Mouse (Mus musculus): ENCODE data around the gene Pak4.

DNA sequence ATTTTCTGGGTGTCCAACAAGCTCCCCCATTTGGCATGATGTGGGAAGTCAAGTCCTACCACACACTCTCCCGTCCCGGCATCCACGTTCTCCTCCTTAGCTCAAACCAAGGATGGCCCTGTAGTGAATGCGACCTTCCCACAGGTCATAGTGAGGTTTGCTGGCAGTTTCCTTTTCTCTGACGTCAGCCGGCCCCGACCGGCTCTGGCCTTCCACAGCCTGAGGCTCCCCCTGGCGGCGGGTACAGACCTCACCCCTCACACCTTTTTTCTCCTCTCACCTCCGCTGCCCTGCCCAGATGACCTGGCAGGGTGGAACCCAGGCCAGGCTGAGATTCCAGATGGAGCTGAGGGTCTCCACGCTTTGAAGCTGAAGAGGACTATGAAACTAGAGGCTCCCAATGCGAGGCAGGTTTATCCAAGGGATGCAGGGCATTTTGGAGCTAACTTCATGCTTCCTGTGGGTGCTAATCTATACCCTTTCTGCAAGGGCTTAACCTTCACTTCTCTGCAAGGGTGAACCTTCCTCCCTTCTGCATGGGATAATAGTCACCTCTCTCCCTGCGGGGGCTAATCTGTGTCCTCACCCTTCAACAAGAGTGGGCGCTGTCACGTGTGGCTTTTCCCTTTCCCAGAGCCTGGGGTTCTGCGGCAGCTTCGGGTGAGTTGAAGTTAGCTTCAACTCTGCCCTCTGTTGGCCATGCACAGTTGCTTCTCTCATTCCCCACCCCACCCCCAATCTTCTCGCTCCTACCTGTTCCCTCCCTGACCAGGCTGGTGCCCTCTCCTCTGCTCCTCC lies 69.9 kb downstream of the Pak4 start:
- TF ChIP-seq CTCF (IDR thresholded peaks at IDR 0.05; ENCODE audit: borderline replicate concordance, extremely low read depth, insufficient read depth, insufficient read length) (peak; percentile 78), POLR2A (IDR thresholded peaks at IDR 0.05; ENCODE audit: borderline replicate concordance, extremely low read depth, insufficient read depth, insufficient read length, poor library complexity, severe bottlenecking) (no peak)

Data from brain, embryonic 14.5 days (tissue).